Comparison of ENCODE assay signal across 25 mouse cellular contexts in the genomic region with DNA sequence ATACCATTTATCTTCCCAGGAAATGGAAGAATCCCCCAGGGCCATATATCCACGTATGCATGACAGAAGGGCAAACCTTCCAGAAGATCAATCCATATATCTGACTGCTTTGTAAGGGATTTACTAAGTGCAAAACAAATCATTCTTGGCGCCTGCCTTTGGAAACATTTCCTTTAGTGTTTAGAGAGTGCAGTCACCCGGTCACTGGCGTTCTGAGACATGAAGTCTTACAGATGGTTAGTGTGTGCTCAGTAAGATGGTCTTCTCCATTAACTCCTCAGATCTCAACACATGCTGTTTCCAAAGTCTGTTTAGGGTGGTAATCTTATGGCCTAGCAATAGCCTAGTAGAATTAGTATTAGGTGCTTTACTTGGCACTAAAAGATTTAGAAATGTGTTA.
DNase-seq lines count a peak whose midpoint lies in the region; ATAC-seq and TF ChIP-seq lines count a peak whose summit lies in the region.
"Had no signal": no experiment of that assay in that cellular context is flagged by ENCODE, and none has a peak within 500 bp of the region (broad histone marks: within the 10 kb centered on the region; RNA-seq: fewer than 3 reads in every experiment).

No protein-coding gene starts in this region.

- no peak overlapping the region for H3K4me3 ChIP-seq in kidney, adult 2 months (ENCODE audit: insufficient read depth, low read depth, low read length)
- H3K4me3 ChIP-seq in stomach, embryonic 16.5 days (replicated peaks; ENCODE audit: low read length), result no peak overlapping the region
- no peak overlapping the region for H3K4me3 ChIP-seq in liver, embryonic 12.5 days
- H3K4me3 ChIP-seq: forebrain, embryonic 10.5 days; limb, embryonic 12.5 days; myocyte; neural tube, embryonic 13.5 days had no signal

- peak; percentile 13 for DNase-seq in embryo, embryonic 11 days
- no peak for DNase-seq in embryo, embryonic 9.5 days (ENCODE audit: extremely low spot score)
- peak; percentile 10 for DNase-seq in kidney, postnatal 10 days
- DNase-seq in kidney, adult 2 months, result no peak
- peak; percentile 56 for DNase-seq in lung, postnatal 10 days
- DNase-seq: adrenal gland, postnatal 10 days; cerebellum, adult 8-10 months; cerebellum, postnatal 36 days; gastrocnemius, postnatal 10 days; heart, adult 11 months; layer of hippocampus, postnatal 36 days; thymus, adult 18-20 months; thymus, postnatal 4 days had no signal

- H3K4me1 ChIP-seq in kidney, adult 2 months (ENCODE audit: control insufficient read depth, insufficient read depth, low read length), result no peaks in the 10 kb centered on the region
- no peaks in the 10 kb centered on the region for H3K4me1 ChIP-seq in stomach, embryonic 16.5 days (ENCODE audit: control insufficient read depth, insufficient read depth, low read length)
- no peaks in the 10 kb centered on the region for H3K4me1 ChIP-seq in liver, embryonic 12.5 days
- H3K4me1 ChIP-seq: forebrain, embryonic 10.5 days; limb, embryonic 12.5 days; neural tube, embryonic 13.5 days had no signal

- H3K9ac ChIP-seq in stomach, embryonic 16.5 days (ENCODE audit: low read length), result no peak overlapping the region
- H3K9ac ChIP-seq in liver, embryonic 12.5 days, result no peak overlapping the region
- H3K9ac ChIP-seq: limb, embryonic 12.5 days; neural tube, embryonic 13.5 days had no signal

- TF ChIP-seq POLR2A in kidney, adult 2 months (IDR thresholded peaks at IDR 0.05; ENCODE audit: low read depth, low read length), result no peak

- 42% methylated on average over 4 of the region's 4 CpGs for WGBS in kidney, adult 2 months
- 30% methylated on average over 4 of the region's 4 CpGs for WGBS in stomach, embryonic 16.5 days
- 49% methylated on average over 4 of the region's 4 CpGs for WGBS in liver, embryonic 12.5 days (ENCODE audit: insufficient replicate concordance)

- H3K27me3 ChIP-seq in kidney, adult 2 months (replicated peaks; ENCODE audit: control insufficient read depth, insufficient read depth, low read length), result no peaks in the 10 kb centered on the region
- no peaks in the 10 kb centered on the region for H3K27me3 ChIP-seq in stomach, embryonic 16.5 days (ENCODE audit: control insufficient read depth, insufficient read depth, low read length)
- H3K27me3 ChIP-seq in liver, embryonic 12.5 days (replicated peaks), result no peaks in the 10 kb centered on the region
- H3K27me3 ChIP-seq: limb, embryonic 12.5 days; neural tube, embryonic 13.5 days had no signal

- no peaks in the 10 kb centered on the region for H3K36me3 ChIP-seq in kidney, adult 2 months (ENCODE audit: control insufficient read depth, insufficient read depth, low read length)
- no peaks in the 10 kb centered on the region for H3K36me3 ChIP-seq in stomach, embryonic 16.5 days (ENCODE audit: control insufficient read depth, insufficient read depth, low read length)
- no peaks in the 10 kb centered on the region for H3K36me3 ChIP-seq in liver, embryonic 12.5 days
- H3K36me3 ChIP-seq: forebrain, embryonic 10.5 days; limb, embryonic 12.5 days; neural tube, embryonic 13.5 days had no signal

- no peak for TF ChIP-seq CTCF in kidney, adult 2 months (conservative IDR thresholded peaks at IDR 0.05; ENCODE audit: insufficient read depth, insufficient read length, low read depth, low read length)

- H3K9me3 ChIP-seq in stomach, embryonic 16.5 days (replicated peaks; ENCODE audit: control insufficient read depth, low read length), result no peaks in the 10 kb centered on the region
- no peaks in the 10 kb centered on the region for H3K9me3 ChIP-seq in liver, embryonic 12.5 days (replicated peaks)
- H3K9me3 ChIP-seq: neural tube, embryonic 13.5 days had no signal

- no peak overlapping the region for H3K4me2 ChIP-seq in stomach, embryonic 16.5 days (ENCODE audit: low read depth, low read length)
- no peak overlapping the region for H3K4me2 ChIP-seq in liver, embryonic 12.5 days
- H3K4me2 ChIP-seq: heart, embryonic 11.5 days; limb, embryonic 12.5 days; liver, embryonic 11.5 days; neural tube, embryonic 13.5 days had no signal

- no peak for ATAC-seq in stomach, embryonic 16.5 days (ENCODE audit: insufficient read depth, low FRiP score)
- no peak for ATAC-seq in liver, embryonic 12.5 days
- ATAC-seq: forebrain, embryonic 16.5 days; hindbrain, embryonic 16.5 days; intestine, postnatal 0 days; midbrain, embryonic 16.5 days had no signal

- no peak overlapping the region for H3K27ac ChIP-seq in kidney, adult 2 months (ENCODE audit: insufficient read depth, low read depth, low read length)
- H3K27ac ChIP-seq in stomach, embryonic 16.5 days (ENCODE audit: low read length), result 0 out of 2 replicates have a peak overlapping the region, but pooled peaks have one; percentile 43
- H3K27ac ChIP-seq in liver, embryonic 12.5 days, result no peak overlapping the region
- H3K27ac ChIP-seq: forebrain, embryonic 10.5 days; limb, embryonic 12.5 days; neural tube, embryonic 13.5 days had no signal

Comparison
In these comparisons a context has a peak if more than half of its experiments do, and no peak if none do; other contexts are left out.
1. DNase-seq: peak in embryo, embryonic 11 days (single experiment), kidney, postnatal 10 days (single experiment) and lung, postnatal 10 days (single experiment); none in embryo, embryonic 9.5 days (single experiment) and kidney, adult 2 months (single experiment).